Mouse (Mus musculus): Measurements from ENCODE around the gene Lck. TPM values are rescaled to one million over a fixed set of nuclear protein-coding genes. Genes with fewer than 3 reads are reported as not detected.

The Lck gene
- 1 to 10 TPM; 2.2 to 2.5 TPM for total RNA-seq (2023)

DNA sequence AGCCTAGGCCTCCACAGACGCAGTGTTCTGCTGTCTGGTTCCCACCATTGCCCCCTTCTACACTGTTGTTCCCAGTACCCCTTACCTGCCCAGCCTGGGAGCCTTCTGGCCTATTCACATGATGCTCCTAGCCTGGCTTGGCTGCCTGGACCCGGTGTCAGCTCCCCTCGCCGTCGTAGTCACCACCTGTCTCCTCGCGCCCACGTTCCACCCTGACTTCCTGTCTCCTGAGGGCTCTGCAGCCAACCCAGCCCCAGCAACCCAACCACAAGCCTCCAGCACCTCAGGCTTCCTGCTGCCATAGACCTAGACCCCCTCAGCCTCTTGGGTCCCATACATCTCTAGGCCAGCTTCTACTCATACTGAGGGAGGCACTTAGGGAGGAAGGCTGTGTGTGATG lies at the start of gene Lck:
TSS of gene Lck (minus strand) at position 212 of the 400 bp plus-strand sequence.

DNA sequence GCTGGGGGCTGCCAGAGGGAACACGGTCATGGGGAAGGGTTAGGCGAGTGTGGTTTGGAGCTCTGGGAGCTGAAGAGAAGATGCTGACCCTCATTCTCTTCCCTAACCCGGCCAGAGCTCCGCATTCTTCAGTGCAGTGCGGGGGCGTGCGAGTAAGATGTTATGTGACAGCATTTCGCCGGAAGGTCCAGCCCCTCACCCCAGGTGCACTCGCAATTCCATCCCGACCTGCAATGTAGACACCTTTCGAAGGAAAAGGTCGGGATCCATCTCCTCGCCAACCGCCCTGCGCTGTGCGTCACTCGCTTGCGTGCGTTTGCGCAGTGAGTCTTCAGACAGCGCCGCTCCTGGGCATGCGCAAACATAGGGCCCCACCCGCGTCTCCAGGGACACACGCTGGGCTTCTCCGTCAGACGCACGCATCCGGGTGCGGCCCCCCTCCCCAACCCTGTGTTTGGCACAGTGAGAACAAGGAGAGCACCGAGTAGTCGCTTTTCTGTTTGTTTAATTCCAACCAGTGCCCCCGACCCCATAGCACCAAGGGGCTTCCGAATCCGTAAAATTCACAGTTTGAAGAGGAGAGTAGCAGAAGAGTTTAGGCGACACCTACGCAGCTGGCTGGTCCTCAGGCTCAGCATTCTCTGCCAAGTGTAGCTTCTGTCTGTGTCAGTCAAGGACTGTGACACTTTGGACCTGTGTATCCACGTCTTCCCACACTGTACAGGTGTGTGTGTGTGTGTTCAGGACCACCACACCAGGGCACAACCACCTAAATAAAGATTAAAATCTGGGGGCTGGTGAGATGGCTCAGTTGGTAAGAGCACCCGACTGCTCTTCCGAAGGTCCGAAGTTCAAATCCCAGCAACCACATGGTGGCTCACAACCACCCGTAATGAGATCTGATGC lies 45.6 kb upstream of the Lck start, which contains the start of gene Iqcc:
TSS of gene Iqcc (minus strand) at position 314 of the 906 bp plus-strand sequence.

GRCm38 (mm10) chr4:129614093-129614492 lies 40.7 kb upstream of the Lck start, which contains the start of gene Dcdc2b:
Gene Dcdc2b (minus strand): TSS chr4:129614257.

DNA sequence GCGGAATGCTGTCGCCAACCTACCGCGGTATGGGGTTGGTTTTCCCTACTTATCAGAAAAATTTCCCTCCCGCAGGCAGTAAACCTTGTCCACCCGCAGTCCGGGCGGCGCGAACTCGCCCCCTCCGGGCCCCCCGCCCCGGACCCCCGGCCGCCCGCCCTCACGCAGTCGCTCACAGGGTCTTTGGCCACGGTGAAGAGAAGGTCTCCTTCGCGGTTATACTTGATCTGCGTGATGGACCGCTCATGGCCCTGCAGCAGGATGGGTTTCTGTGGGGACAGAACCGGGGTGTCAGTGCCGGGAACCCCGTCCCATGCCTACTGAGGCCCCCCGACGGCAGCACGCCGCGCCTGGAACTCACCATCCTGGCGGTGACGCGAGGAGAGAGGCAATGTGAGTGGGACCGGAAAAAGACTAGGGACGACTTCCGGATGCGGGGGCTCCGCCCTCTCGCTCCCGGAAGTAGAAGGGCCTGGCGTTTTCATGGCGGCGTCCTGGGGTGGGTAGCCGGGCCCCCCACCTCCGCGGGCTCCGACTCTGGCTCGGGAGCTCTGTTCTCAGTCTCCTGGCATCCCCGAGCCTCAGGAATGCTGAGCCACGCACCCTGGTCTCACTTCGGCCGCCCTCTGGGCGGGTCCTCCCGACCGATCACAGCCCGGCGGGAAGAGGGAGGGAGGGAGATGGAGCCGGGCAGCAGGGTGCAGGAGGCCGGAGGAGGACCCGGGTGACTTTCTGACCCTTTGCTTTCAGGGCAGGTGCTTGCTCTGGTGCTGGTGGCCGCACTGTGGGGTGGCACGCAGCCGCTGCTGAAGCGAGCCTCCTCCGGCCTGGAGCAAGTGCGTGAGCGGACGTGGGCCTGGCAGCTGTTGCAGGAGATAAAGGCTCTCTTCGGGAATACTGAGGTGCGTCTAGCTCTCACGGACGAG lies 27.1 kb upstream of the Lck start, which contains the start of the genes Eif3i and Tmem234:
TSS of gene Eif3i (minus strand) at position 416 of the 926 bp plus-strand sequence.
TSS of gene Tmem234 (plus strand) at position 436 of the 926 bp plus-strand sequence.

DNA sequence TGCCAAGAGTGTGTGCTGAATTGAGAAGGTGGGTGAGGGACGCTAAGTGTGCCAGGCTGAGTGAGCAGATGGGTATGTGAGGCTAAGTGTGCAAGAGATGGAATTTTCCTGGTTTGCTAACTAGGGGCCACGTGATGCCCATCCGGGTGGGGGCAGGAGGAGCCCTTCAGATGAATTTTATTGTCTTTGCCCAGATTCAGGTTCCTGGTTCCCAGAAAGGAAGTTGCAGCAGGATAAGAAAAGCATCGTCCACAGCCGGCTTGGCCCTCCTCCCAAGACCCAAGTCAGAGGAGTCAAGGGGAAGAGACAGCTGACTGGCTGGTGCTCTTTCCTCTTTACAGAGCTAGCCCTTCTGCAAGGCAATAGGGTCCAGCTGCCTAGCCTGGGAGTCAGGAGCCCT lies 5.0 kb upstream of the Lck start, which contains the start of gene Fam167b:
TSS of gene Fam167b (minus strand) at position 84 of the 400 bp plus-strand sequence.

DNA sequence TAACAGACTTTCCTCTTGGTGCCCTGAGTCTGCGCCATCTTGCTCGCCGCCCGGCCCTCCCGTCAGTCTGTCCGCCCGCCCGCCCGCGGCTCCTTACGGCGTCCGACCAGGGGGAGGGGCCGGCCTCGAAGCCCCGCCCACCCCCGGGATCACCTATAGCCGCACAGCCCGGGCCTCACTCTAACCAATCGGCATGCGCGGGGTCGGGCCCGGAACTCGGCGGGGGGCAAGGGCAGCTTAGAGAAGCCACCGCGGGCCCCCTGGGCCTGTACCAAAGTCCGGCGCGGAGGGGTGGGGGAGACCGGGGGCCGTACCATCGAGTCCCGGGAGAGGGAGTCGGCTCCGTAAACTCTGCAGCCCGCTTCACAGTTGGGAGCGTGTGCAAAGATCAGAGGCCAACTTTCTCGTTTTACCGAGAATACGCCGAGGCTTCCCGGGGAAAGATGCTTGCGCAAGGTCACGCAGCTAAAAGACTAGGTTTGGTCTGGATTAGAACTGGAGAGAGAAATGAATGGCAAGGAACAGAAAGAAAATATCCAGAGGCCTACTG lies 30.8 kb downstream of the Lck start, which contains the start of gene Hdac1:
TSS of gene Hdac1 (minus strand) at position 122 of the 550 bp plus-strand sequence.

GRCm38 (mm10) chr4:129513086-129513767 lies 60.2 kb downstream of the Lck start, which contains the start of gene Marcksl1:
Gene Marcksl1 (plus strand): TSS chr4:129513581.

Other genes with a start within 250 kb of the Lck start
- 10 to 100 TPM; 91.3 to 97.8 TPM for gene Rbbp4, start 238.3 kb downstream of the Lck start, total RNA-seq (2023)
- 10 to 100 TPM; 35.9 to 41.4 TPM for gene Zbtb8os, start 237.9 kb downstream of the Lck start, total RNA-seq (2023)
- gene Zbtb8a, start 195.5 kb downstream of the Lck start, total RNA-seq (2023) = 1 to 10 TPM; 1.2 TPM
- not detected for gene Zbtb8b, start 132.8 kb downstream of the Lck start, total RNA-seq (2023)
- gene Bsdc1, start 112.1 kb downstream of the Lck start, total RNA-seq (2023) = 100 to 1,000 TPM in 1 of 2 experiments, 10 to 100 TPM in 1; 92.2 to 105 TPM
- not detected for gene Tssk3, start 82.6 kb downstream of the Lck start, total RNA-seq (2023)
- gene Fam229a, start 82.5 kb downstream of the Lck start, total RNA-seq (2023) = 1 to 10 TPM in 1 of 2 experiments, not detected in 1; 1.0 TPM
- gene Marcksl1, start 60.1 kb downstream of the Lck start, total RNA-seq (2023) = 10 to 100 TPM; 64.6 to 74.8 TPM
- gene Hdac1, start 30.9 kb downstream of the Lck start, total RNA-seq (2023) = 10 to 100 TPM; 61.0 to 61.9 TPM
- not detected for gene Fam167b, start 4.9 kb upstream of the Lck start, total RNA-seq (2023)
- 100 to 1,000 TPM; 108 TPM for gene Eif3i, start 27.0 kb upstream of the Lck start, total RNA-seq (2023)
- 100 to 1,000 TPM; 109 to 116 TPM for gene Tmem234, start 27.0 kb upstream of the Lck start, total RNA-seq (2023)
- 1 to 10 TPM in 1 of 2 experiments, not detected in 1; 1.9 TPM for gene Dcdc2b, start 40.6 kb upstream of the Lck start, total RNA-seq (2023)
- 1 to 10 TPM; 8.2 to 8.8 TPM for gene Iqcc, start 45.5 kb upstream of the Lck start, total RNA-seq (2023)
- 10 to 100 TPM; 50.2 to 66.5 TPM for gene Ccdc28b, start 50.3 kb upstream of the Lck start, total RNA-seq (2023)
- 10 to 100 TPM; 52.9 to 65.8 TPM for gene Txlna, start 67.4 kb upstream of the Lck start, total RNA-seq (2023)
- gene Kpna6, start 99.1 kb upstream of the Lck start, total RNA-seq (2023) = 10 to 100 TPM; 33.9 to 35.2 TPM
- gene Tmem39b, start 123.2 kb upstream of the Lck start, total RNA-seq (2023) = 10 to 100 TPM; 11.5 to 18.2 TPM
- 10 to 100 TPM; 94.5 to 97.5 TPM for gene Khdrbs1, start 168.7 kb upstream of the Lck start, total RNA-seq (2023)
- gene Ptp4a2, start 237.6 kb upstream of the Lck start, total RNA-seq (2023) = 100 to 1,000 TPM; 332 to 393 TPM

All from monocyte, adult 59 days (primary cell).